Mouse (Mus musculus): ENCODE results near the gene Otc.

DNA sequence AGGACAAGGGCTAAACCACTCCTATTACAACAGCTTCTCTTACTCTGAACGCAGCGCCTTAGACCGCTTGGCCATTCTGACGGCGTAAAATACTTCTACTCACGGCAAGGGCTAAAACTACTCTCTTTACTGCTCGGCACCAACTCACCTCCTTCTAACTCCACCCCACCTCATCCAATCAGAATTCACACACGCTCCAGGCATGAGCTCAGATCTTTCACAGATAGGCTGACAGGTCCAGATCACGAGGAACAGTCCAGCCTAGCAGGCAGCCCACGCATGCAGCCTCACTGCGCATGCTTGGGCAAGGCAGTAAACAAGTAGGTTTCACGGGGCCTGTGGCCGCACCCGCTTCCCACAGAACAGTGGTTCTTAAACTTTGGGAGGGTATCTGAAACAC lies 45.2 kb downstream of the Otc start:
- TF ChIP-seq EP300 (IDR thresholded peaks at IDR 0.05; ENCODE audit: insufficient read depth, low read depth, low read length) = no peak
- no peak for TF ChIP-seq CTCF (IDR thresholded peaks at IDR 0.05; ENCODE audit: low read depth, low read length)
- no peak for TF ChIP-seq POLR2A (IDR thresholded peaks at IDR 0.05; ENCODE audit: insufficient read depth, low read length)

All from ES-Bruce4 (cell line).